Mouse (Mus musculus): ENCODE measurements around the gene Gm20695. TPM values are rescaled to one million over a fixed set of nuclear protein-coding genes. Genes with fewer than 3 reads are reported as not detected.

The Gm20695 gene
- total RNA-seq, 4 experiments from 2014 or later: 0.87 to 1.0 TPM; not detected in 2

Small RNAs within 50 kb of the gene (microRNA-seq; reads per million reads assigned to microRNA genes)
- not detected for gene Gm23493

Other genes starting within 250 kb of the Gm20695 start
- gene Mefv, start 166.6 kb upstream of the Gm20695 start, total RNA-seq (2022): not detected
- gene Zfp263, start 140.6 kb upstream of the Gm20695 start, total RNA-seq (2022): 1 to 10 TPM; 6.9 to 8.4 (median 7.6) TPM
- not detected for gene Olfr15, start 53.8 kb upstream of the Gm20695 start, total RNA-seq (2022)
- gene Zfp174, start 37.4 kb upstream of the Gm20695 start, total RNA-seq (2022): 1 to 10 TPM; 1.4 to 1.9 (median 1.7) TPM
- 10 to 100 TPM; 44.4 to 58.4 (median 51.3) TPM for gene Naa60, start 12.3 kb upstream of the Gm20695 start, total RNA-seq (2022)
- 10 to 100 TPM; 10.9 to 13.9 (median 12.3) TPM for gene Zfp597, start 87 bp upstream of the Gm20695 start, total RNA-seq (2022)
- 1 to 10 TPM; 4.0 to 5.7 (median 4.3) TPM for gene 1700037C18Rik, start 24.0 kb downstream of the Gm20695 start, total RNA-seq (2022)
- 10 to 100 TPM in 2 of 4 experiments, 1 to 10 TPM in 2; 8.5 to 13.1 (median 10.5) TPM for gene Cluap1, start 24.2 kb downstream of the Gm20695 start, total RNA-seq (2022)
- 1 to 10 TPM; 1.2 to 2.0 (median 1.5) TPM for gene Nlrc3, start 92.0 kb downstream of the Gm20695 start, total RNA-seq (2022)
- gene Slx4, start 119.1 kb downstream of the Gm20695 start, total RNA-seq (2022): 1 to 10 TPM; 6.0 to 9.2 (median 8.3) TPM
- gene Dnase1, start 152.3 kb downstream of the Gm20695 start, total RNA-seq (2022): not detected
- 100 to 1,000 TPM; 131 to 156 (median 146) TPM for gene Trap1, start 193.2 kb downstream of the Gm20695 start, total RNA-seq (2022)